Mouse (Mus musculus) adrenal gland, postnatal 25 days (tissue): ENCODE measurements at regions not wholly inside any gene's neighbourhood (a gene's known extent, or its start where the extent isn't known, plus 50 kb on each side); places are given as distances from the start of the nearest gene placed in this dataset.

Experiments used
- DNase-seq: peaks from one replicate; pipeline ENCODE4 v3.0.0; 2021; ENCODE audit warnings: mixed read lengths

- peak; percentile 75 for DNase-seq
Measured at GRCm38 (mm10) chr14:72371702-72372277, 119.8 kb downstream of the Gm9195 start.

DNA sequence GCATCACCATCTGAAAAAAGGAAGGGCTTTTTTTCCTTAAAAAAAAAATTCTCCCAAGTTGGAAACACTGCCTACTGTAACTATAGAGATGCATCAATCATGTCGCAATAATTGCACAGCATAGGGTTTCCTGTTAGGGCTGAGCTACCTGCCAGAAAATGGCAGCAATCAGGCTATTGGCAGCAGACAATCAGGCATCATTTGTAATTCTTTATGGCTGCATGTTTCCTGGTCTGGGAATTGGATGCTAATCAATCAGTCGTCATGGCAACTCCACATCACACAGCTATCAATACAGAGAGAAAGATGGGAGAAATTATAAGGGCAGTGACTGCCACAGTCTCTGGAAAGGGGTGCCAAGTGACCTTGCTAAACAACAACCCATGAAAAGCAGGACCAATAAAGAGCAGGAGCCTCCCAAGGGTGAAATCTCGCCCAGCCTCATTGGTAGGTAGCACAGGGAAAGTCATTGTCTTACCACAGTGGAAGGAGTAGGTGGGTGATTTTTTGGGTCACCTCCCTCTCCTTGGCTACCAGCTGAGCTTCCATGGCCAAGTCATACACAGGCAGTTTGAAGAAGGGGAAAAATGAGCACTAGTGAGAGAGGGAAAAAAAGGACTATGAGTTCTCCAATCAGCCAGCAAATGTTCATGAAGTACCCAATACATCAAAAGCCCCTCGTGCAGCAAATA, 130.7 kb downstream of the Gm9195 start:
- DNase-seq = no peak

DNA sequence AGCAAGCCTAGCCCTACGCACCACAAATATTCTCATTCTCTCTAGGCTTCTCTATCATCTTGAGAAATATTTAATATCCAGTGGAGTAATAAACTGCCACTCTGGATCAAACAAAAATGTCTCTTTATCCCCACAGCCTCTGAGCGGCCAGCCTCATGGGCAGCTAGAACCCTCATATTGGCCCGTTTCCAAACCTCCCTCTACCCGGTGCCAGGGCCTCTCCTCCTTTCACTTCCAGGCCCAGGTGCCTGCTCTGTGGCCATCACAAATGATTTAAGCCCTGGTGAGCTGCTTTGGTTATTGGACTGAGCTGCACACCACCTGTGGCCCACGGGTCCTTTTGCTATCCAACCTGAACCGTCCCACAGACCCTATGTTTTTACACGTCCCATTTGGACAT, 131.5 kb downstream of the Gm9195 start:
- DNase-seq = no peak

DNA sequence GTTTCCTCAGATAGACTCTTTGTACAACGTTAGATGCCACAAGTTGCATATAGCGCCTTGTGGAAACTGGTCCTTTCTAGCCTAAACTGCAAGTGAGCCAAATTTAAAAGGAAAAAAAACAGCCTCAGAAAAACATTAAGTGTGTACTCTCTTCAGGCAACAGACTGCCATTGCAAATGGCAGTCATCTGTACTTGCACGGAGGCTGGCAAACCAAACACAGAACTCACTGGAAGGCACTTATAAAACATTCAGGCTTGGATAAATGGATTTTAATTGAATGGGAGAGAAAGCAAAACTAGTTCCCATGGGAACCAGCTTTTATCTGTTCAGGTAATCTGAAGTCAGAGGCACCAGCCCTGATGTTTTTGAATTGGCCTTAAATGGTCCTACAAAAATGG, 133.7 kb downstream of the Gm9195 start:
- no peak for DNase-seq

DNA sequence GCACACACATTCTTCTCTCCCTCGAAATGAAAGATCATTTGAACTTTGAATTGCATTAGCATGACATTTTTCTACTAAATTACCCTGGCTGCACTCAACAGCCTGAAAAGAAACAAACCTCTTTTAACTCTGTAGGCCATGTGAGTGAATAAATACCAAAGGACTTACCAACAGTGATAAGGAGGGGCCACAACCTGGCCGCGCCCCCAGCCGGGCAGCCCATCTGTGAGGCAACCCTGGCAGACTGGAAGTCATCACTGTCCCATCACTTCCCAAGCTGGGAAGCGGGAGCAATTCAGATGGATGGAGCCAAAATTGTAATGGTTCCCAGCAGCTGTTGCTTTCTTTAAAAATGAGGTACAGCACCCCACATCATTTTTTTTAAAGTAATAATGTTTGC, 149.5 kb downstream of the Gm9195 start:
- no peak for DNase-seq

GRCm38 (mm10) chr14:72341590-72342154, 150.0 kb downstream of the Gm9195 start:
- no peak for DNase-seq

DNA sequence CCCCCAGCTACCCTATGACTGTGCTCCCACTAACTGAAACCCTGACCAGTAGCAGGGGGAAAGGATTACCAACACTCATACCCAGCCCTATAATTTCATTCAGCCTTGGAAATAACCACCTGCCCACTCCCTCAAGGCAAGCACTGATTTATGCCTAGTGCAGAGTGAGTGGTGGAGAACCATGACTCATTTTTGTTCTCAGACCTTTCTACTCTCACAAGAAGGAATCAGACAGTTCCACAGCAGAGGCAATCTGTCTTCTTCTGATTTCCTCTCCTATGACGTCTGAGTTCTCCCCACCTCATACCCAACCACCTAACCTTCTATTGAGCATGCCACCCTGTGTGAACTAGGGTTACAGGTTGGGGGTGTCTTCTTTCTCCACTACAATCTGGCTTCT, 153.6 kb downstream of the Gm9195 start:
- no peak for DNase-seq

DNA sequence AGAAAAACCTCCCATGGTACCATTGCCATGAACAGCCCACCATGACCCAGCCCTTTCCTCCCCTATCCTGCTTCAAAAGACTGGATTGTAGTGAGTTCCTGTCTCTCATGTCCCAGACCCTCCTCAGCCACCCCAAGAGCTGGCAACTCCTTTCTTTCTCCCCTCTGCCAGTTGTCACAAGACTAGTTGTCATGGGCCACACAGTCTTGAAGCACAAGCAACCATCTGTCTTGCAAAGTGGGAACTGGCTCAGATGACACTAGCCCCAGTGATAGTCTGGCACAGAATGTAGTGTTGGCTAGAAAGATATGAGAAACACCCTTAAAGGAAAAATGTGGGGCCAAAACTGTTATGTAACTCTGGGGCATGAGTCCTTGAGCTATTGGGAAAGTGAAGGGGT, 187.8 kb downstream of the Gm9195 start:
- no peak for DNase-seq

DNA sequence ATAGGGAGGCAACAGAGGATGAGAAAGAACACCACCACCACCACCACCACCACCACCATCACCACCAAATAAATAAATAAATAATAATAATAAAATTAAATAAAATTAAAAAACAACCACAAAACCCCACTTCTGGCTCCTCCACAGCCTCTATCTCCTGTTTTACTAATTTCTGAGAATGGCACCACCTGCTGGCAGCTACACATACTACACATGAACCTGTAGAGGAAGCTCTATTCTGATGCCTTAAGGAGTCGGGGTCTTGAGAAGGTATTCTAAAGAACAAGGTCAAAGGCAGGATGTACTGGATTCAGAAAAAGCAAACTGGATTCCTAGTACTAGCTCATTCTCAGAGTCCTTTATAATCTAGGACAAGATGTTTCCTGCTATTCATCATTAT, 191.6 kb downstream of the Gm9195 start:
- DNase-seq = peak; percentile 44

DNA sequence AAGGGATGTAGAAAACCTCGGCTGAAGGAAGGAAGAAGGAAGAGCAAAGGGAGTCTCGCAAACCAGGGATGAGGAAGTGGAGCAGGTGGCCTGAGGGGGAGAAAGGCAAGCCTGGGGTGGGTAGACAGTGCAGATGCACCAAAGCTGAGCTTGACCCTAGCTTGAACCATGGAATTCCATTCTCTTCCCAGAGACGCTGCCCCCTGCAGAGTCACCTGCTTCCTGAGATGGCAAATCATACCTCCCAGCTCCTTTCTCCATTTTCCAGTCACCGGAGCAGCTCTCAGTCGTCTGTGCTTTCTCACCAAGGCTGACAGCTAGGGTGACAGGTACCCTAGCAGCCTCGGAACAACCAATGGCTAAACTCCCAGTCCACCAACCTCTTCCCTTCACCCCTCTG, 197.0 kb downstream of the Gm9195 start:
- DNase-seq = no peak

DNA sequence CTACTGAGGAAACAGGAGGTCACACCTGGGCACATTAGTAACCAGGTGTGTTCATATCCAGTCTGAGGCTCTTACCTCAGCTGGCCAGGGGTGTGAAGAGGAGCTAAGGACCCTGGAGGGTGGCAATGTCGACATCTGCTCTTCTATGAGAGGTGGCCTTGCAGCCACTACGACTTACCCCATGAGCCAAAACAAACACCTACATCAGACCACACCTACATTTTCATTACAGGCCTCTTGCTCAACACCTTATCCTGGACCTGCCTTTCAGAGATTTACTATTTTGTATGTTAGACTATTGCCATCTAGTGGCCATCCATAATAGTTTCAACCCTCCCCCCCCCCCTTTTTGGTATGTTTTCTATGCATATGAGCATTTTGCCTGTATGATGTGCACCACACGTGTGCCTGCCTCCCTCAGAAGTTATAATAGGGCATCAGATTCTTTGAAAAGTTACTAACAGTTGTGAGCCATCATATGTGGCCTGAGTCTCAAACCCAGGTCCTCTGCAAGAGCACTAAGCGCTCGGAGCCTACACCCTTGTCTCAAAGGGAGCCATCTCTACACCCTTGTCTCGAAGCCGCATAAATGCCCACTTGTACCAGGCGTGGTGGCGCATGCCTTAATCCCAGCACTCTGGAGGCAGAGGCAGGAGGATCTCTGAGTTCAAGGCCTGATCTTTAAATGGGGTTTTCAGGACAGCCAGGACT, 197.8 kb downstream of the Gm9195 start:
- no peak for DNase-seq

GRCm38 (mm10) chr14:72292656-72293299, 198.9 kb downstream of the Gm9195 start:
- peak; percentile 13 for DNase-seq

DNA sequence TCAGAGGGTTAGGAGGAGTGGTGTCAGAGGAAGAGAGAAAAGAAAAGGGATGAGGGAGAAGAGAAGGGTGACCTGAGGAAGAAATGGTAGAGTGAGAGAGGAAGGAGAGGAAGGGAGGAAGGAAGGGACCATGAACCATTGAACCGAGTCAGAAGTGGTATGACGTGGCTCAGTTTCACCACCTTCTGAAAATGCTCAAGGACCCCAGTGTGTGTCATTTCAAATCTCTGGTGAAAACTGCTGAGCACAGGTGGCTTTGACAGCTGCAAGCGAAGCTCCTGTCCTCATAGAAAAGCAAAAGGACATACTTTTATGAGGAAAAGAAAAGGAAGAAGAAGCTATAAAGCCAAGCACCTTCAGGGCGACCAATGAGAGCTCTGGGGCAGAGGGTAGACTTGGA, 214.3 kb downstream of the Gm9195 start:
- no peak for DNase-seq

DNA sequence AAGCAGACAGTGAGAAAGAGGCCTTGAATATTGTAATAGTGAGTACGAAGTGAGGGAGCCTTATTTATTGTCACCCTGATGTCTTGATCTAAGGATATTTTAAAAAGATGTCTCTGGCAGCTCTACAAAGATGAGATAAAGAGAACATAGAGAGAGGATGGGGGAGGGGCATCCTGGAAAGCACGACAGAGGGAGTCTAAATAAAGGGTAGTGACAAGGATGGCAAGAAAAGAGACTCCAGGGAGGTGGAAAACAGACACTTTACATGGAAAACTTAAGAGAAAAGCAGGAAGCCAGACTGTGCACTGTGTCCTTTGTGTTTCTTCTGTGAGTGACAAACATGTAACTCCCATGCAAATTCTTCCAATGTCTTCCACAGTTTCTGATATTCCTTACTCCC, 232.4 kb downstream of the Gm9195 start:
- DNase-seq = no peak

DNA sequence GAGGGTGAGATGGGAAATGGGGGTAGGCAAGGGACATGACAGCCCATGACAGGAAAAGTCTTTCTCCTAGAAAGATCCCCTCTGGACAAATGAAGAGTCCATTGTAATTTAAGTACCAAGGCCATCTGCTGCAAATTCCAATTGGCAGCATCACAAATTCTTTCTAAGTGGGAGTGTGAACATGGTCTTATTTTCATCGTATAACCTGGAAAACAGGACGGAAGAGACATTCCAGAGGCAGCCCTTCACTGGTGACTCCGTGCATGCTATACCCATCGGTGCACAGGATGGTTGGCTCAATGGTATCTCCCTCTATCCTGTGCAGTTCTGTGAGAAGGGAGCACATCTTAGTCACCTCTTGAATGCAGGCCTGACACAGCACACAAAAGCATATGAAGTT, 249.8 kb downstream of the Gm9195 start:
- DNase-seq = no peak

DNA sequence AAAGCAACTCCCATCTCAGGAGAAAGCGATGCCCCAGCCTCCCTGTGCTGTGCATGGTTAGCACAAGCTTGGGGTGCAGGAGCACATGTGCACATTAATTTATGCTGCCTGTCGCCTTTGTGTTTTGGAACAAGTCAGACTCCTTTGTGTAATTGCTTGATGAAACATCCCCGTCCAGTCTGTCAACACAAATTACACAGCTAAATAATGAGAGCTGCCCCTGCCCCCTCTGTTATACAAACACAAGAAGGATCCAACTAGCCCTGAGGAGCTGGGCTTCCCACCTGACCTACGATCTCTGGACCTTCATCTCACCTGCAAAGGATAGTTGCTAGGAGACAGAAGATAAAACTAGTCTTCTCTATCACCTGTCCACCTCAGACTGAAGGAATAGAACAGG, 251.4 kb downstream of the Gm9195 start:
- no peak for DNase-seq

DNA sequence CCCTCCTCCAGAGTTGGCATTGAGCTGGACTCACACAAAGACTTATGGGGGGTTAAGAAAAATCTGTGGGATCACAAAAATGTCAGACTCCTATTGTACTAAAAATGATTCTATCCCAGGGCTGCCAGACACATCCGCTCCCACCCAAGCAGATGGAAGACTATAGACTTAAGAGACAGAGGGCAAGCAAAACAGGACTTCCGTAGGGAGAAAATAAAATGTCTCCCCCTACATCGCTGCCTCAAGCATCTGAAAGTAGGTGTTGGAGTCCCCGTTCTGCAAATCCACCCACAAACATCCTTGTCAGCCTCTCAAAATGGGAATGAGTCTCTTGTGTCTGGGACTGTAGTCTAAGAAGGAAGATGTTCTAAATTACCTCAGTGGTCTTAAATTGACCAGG, 253.3 kb downstream of the Gm9195 start:
- no peak for DNase-seq

DNA sequence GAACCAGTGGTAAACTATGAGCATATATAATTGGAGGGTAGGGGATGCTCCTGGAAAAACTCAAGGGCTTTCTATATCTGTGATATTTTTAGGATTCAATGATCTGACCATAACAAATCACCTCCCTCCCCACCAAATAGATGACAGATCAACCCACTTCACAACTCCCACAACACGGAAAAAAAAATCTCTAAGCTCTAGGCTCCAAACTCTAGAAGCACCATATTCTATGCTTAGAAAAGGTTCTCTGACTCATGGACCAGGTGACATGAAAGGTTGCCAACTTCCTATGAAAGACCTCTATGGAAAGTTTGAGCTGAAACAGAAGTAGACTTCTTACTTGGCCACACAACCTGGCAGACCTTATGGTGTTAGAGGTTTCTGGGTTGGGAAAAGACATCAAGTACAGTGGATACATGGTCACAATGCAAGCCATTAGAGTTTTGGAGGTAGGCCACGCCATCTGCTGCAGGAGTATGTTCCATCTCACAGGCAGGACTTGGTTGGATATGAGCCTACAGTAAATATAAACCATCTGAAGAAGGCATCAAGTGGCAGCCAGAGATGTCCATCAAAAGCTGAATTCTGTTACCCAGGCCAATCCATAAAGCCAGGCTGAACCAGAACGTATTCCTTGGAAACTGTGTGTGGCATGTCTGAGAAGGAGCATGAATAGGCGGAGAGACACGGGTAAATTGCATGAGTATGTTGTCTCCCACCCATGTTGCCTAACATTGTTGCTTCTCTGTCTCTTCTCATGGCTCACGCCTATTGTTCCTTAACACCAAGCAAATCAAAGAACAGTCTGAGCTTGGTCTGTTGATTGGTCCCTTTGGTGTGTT, 257.2 kb downstream of the Gm9195 start:
- DNase-seq = no peak

- DNase-seq = no peak
Measured at GRCm38 (mm10) chr14:72227853-72228252, 263.8 kb downstream of the Gm9195 start.

GRCm38 (mm10) chr14:72227441-72227840, 264.2 kb downstream of the Gm9195 start:
- DNase-seq = no peak

GRCm38 (mm10) chr14:72226946-72227345, 264.7 kb downstream of the Gm9195 start:
- DNase-seq = no peak

- no peak for DNase-seq
Measured at GRCm38 (mm10) chr14:72222836-72223235, 268.8 kb downstream of the Gm9195 start.
